Mouse (Mus musculus): Measurements from ENCODE around the gene Smox. TPM values are rescaled to one million over a fixed set of nuclear protein-coding genes. Genes with fewer than 3 reads are reported as not detected.

Gene Smox
- 107 and 108 TPM in 2 replicates for polyA plus RNA-seq (2015; fragmentation: Nextera tagmentation; extraction: Ambion mirVana)

GRCm38 (mm10) chr2:131491196-131491595, at the start of gene Smox:
Gene Smox (plus strand): TSS chr2:131491496.

DNA sequence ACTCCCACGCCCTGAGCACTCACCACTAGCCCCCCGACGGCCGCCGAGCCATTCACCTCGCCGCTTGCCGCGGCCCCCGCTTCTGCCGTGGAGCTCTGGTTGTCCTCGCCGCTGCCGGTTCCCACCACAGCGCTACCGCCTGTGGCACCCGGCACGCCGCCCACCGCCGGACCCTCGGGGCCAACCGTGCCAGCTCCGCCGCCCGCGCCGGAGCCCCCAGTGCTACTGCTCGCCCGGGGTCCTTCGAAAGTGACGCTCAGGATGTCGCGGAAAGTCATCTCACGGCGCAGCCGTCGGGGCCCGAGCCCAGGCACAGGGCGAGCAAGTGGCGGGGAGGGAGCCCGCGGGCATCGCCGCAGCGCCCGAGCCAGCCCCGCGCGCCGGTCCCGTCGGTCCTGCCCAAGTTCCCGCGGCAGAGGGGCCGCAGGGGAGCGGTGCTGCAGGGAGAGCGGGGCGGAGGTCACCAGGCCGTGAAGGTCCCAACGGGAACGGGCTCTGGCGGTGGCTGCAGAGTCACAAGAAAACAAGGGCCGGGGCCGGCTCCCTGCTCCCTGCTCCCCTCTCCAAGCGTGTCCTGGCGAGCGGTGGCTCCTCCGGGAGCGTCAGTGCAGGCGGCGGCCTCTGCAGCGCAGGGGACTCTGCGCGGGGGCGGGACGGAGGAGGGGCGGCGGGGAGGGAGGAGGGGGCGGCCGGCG, 70.7 kb downstream of the Smox start, which contains the start of gene Adra1d:
Adra1d (minus strand) TSS at position 393 of the 695 bp plus-strand sequence.

Other genes with a start within 250 kb of the Smox start
- 34.0 and 37.5 TPM in 2 replicates for gene Pank2, start 229.0 kb upstream of the Smox start, polyA plus RNA-seq (2015; fragmentation: Nextera tagmentation; extraction: Ambion mirVana)
- 0.59 and 0.98 TPM in 2 replicates for gene Rnf24, start 138.6 kb upstream of the Smox start, polyA plus RNA-seq (2015; fragmentation: Nextera tagmentation; extraction: Ambion mirVana)
- 1.2 and 1.7 TPM in 2 replicates for gene Adra1d, start 70.8 kb downstream of the Smox start, polyA plus RNA-seq (2015; fragmentation: Nextera tagmentation; extraction: Ambion mirVana)